Comparison of ENCODE assay signal across 21 mouse cellular contexts in genomic region chr15:98615751-98616150, GRCm38 (mm10). TPM values are rescaled to one million over a fixed set of nuclear protein-coding genes. Genes with fewer than 3 reads are reported as not detected.
DNase-seq lines count a peak whose midpoint lies in the region; ATAC-seq and TF ChIP-seq lines count a peak whose summit lies in the region.
"Had no signal": no experiment of that assay in that cellular context is flagged by ENCODE, and none has a peak within 500 bp of the region (broad histone marks: within the 10 kb centered on the region; RNA-seq: fewer than 3 reads in every experiment).

No protein-coding gene starts in this region.

- H3K9me3 ChIP-seq in heart, embryonic 10.5 days: no peaks in the 10 kb centered on the region
- H3K9me3 ChIP-seq in heart, embryonic 15.5 days (replicated peaks): no peaks in the 10 kb centered on the region
- no peaks in the 10 kb centered on the region for H3K9me3 ChIP-seq in intestine, postnatal 0 days (ENCODE audit: control insufficient read depth)
- no peaks in the 10 kb centered on the region for H3K9me3 ChIP-seq in hindbrain, postnatal 0 days (ENCODE audit: low read length)
- H3K9me3 ChIP-seq: embryonic facial prominence, embryonic 12.5 days; forebrain, embryonic 15.5 days; hindbrain, embryonic 12.5 days had no signal

- no peak for ATAC-seq in heart, embryonic 15.5 days (replicated peaks; ENCODE audit: insufficient number of reproducible peaks, insufficient read depth, low FRiP score, low read depth)
- no peak for ATAC-seq in intestine, postnatal 0 days
- no peak for ATAC-seq in hindbrain, postnatal 0 days
- ATAC-seq: activated CD4-positive, CD25-positive, alpha-beta regulatory T cell, adult 4 months; forebrain, embryonic 15.5 days; hindbrain, embryonic 16.5 days; Patski had no signal

- DNase-seq in heart, embryonic 10.5 days (ENCODE audit: low spot score): no peak
- DNase-seq in heart, adult 8-10 months (ENCODE audit: low spot score): no peak
- no peak for DNase-seq in heart, postnatal 4 days
- DNase-seq in hindbrain, postnatal 0 days (ENCODE audit: low spot score): no peak
- DNase-seq in lung, adult 18-20 months: no peak
- DNase-seq: adrenal gland, postnatal 14 days; cerebellum, adult 11-12 months; cerebellum, adult 9-10 months; cerebellum, postnatal 25 days had no signal

- WGBS in heart, embryonic 10.5 days: 43% methylated on average over 6 of the region's 6 CpGs
- 49% methylated on average over 6 of the region's 6 CpGs for WGBS in heart, embryonic 15.5 days
- WGBS in intestine, postnatal 0 days: 62% methylated on average over 6 of the region's 6 CpGs
- 60% methylated on average over 6 of the region's 6 CpGs for WGBS in hindbrain, postnatal 0 days

- H3K27me3 ChIP-seq in heart, embryonic 10.5 days (ENCODE audit: insufficient read depth, poor library complexity, severe bottlenecking): 0 out of 2 replicates have a peak, but pooled peaks cover 4% of the 10 kb centered on the region
- H3K27me3 ChIP-seq in heart, embryonic 15.5 days: no peaks in the 10 kb centered on the region
- no peaks in the 10 kb centered on the region for H3K27me3 ChIP-seq in intestine, postnatal 0 days (replicated peaks; ENCODE audit: control insufficient read depth, insufficient read depth, low read length)
- no peaks in the 10 kb centered on the region for H3K27me3 ChIP-seq in hindbrain, postnatal 0 days (ENCODE audit: insufficient read depth, low read length)
- H3K27me3 ChIP-seq: forebrain, embryonic 15.5 days; Patski had no signal

- no peak for TF ChIP-seq CTCF in intestine, postnatal 0 days (IDR thresholded peaks at IDR 0.05; ENCODE audit: low read depth)
- TF ChIP-seq CTCF in hindbrain, postnatal 0 days (IDR thresholded peaks at IDR 0.05; ENCODE audit: low read depth): no peak

- H3K4me2 ChIP-seq in heart, embryonic 15.5 days: no peak overlapping the region
- H3K4me2 ChIP-seq in intestine, postnatal 0 days (replicated peaks; ENCODE audit: low read depth): peak overlapping the region; percentile 35
- H3K4me2 ChIP-seq in hindbrain, postnatal 0 days (ENCODE audit: low read depth, low read length): no peak overlapping the region
- H3K4me2 ChIP-seq: embryonic facial prominence, embryonic 12.5 days; forebrain, embryonic 15.5 days; hindbrain, embryonic 12.5 days had no signal

- no peak overlapping the region for H3K9ac ChIP-seq in heart, embryonic 15.5 days
- no peak overlapping the region for H3K9ac ChIP-seq in intestine, postnatal 0 days (ENCODE audit: low read depth, low read length)
- no peak overlapping the region for H3K9ac ChIP-seq in hindbrain, postnatal 0 days (replicated peaks; ENCODE audit: low read length)
- H3K9ac ChIP-seq: embryonic facial prominence, embryonic 12.5 days; forebrain, embryonic 15.5 days; hindbrain, embryonic 12.5 days had no signal

- H3K36me3 ChIP-seq in heart, embryonic 10.5 days: no peaks in the 10 kb centered on the region
- no peaks in the 10 kb centered on the region for H3K36me3 ChIP-seq in heart, embryonic 15.5 days
- H3K36me3 ChIP-seq in intestine, postnatal 0 days (ENCODE audit: control insufficient read depth, insufficient read depth): no peaks in the 10 kb centered on the region
- no peaks in the 10 kb centered on the region for H3K36me3 ChIP-seq in hindbrain, postnatal 0 days (ENCODE audit: insufficient read depth, low read length)
- H3K36me3 ChIP-seq: embryonic facial prominence, embryonic 12.5 days; forebrain, embryonic 15.5 days; hindbrain, embryonic 12.5 days had no signal

- no peak overlapping the region for H3K4me3 ChIP-seq in heart, embryonic 10.5 days
- H3K4me3 ChIP-seq in heart, embryonic 15.5 days: no peak overlapping the region
- no peak overlapping the region for H3K4me3 ChIP-seq in intestine, postnatal 0 days (ENCODE audit: low read depth, low read length)
- H3K4me3 ChIP-seq in hindbrain, postnatal 0 days (ENCODE audit: low read length): no peak overlapping the region
- H3K4me3 ChIP-seq: embryonic facial prominence, embryonic 12.5 days; forebrain, embryonic 15.5 days; hindbrain, embryonic 12.5 days had no signal

- peaks cover 22% of the 10 kb centered on the region for H3K4me1 ChIP-seq in heart, embryonic 10.5 days
- H3K4me1 ChIP-seq in heart, embryonic 15.5 days (replicated peaks): peaks cover 34% of the 10 kb centered on the region
- H3K4me1 ChIP-seq in intestine, postnatal 0 days (replicated peaks; ENCODE audit: control insufficient read depth, insufficient read depth, low read length): no peaks in the 10 kb centered on the region
- H3K4me1 ChIP-seq in hindbrain, postnatal 0 days (ENCODE audit: insufficient read depth, low read length): no peaks in the 10 kb centered on the region

- peak overlapping the region; percentile 37 for H3K27ac ChIP-seq in heart, embryonic 10.5 days
- H3K27ac ChIP-seq in heart, embryonic 15.5 days: peak overlapping the region; percentile 78; the same call in 1 of the 2 replicates
- peak overlapping the region; percentile 78; the same call in 1 of the 2 replicates for H3K27ac ChIP-seq in intestine, postnatal 0 days (ENCODE audit: low read depth, low read length)
- no peak overlapping the region for H3K27ac ChIP-seq in hindbrain, postnatal 0 days
- H3K27ac ChIP-seq: embryonic facial prominence, embryonic 12.5 days; forebrain, embryonic 15.5 days; hindbrain, embryonic 12.5 days had no signal

RNA-seq across cellular contexts. Expression of gene Adcy6, which starts 5.9 kb away (rescaled TPM):
- polyA plus RNA-seq in heart, embryonic 10.5 days (2016; fragmentation: Nextera tagmentation; extraction: Ambion mirVana): 25.5 and 33.5 TPM in 2 replicates
- 100 to 1,000 TPM; 136 to 213 (median 183) TPM for total RNA-seq in heart, adult 8-10 months (2022)
- 36.5 and 43.0 TPM in 2 replicates for polyA plus RNA-seq in heart, embryonic 15.5 days (2015; fragmentation: Nextera tagmentation; extraction: Ambion mirVana)
- total RNA-seq in heart, postnatal 4 days (2021): 100 to 1,000 TPM; 141 to 152 TPM
- 10.6 and 11.1 TPM in 2 replicates for polyA plus RNA-seq in intestine, postnatal 0 days (2015; fragmentation: Nextera tagmentation; extraction: Ambion mirVana)
- 35.1 and 43.2 TPM in 2 replicates for total RNA-seq in hindbrain, postnatal 0 days (2014; rRNA removed)
- polyA plus RNA-seq in hindbrain, postnatal 0 days (2015; fragmentation: Nextera tagmentation; extraction: Ambion mirVana): 5.8 and 6.2 TPM in 2 replicates

RNA-seq across cellular contexts. Expression of gene Cacnb3, which starts 14.9 kb away (rescaled TPM):
- 9.9 and 23.3 TPM in 2 replicates for polyA plus RNA-seq in heart, embryonic 10.5 days (2016; fragmentation: Nextera tagmentation; extraction: Ambion mirVana)
- 1 to 10 TPM; 2.0 to 2.8 (median 2.6) TPM for total RNA-seq in heart, adult 8-10 months (2022)
- 8.7 and 12.8 TPM in 2 replicates for polyA plus RNA-seq in heart, embryonic 15.5 days (2015; fragmentation: Nextera tagmentation; extraction: Ambion mirVana)
- total RNA-seq in heart, postnatal 4 days (2021): 10 to 100 TPM; 15.5 to 15.8 TPM
- polyA plus RNA-seq in intestine, postnatal 0 days (2015; fragmentation: Nextera tagmentation; extraction: Ambion mirVana): 9.3 and 10.3 TPM in 2 replicates
- 166 and 183 TPM in 2 replicates for total RNA-seq in hindbrain, postnatal 0 days (2014; rRNA removed)
- polyA plus RNA-seq in hindbrain, postnatal 0 days (2015; fragmentation: Nextera tagmentation; extraction: Ambion mirVana): 75.0 and 83.1 TPM in 2 replicates
- total RNA-seq: granulocyte monocyte progenitor cell, adult 5-6 weeks had no signal

RNA-seq across cellular contexts. Expression of gene 4930415O20Rik, which starts 44.9 kb away (rescaled TPM):
- 0.43 TPM in 1 of 2 replicates, not detected in the other for polyA plus RNA-seq in heart, embryonic 10.5 days (2016; fragmentation: Nextera tagmentation; extraction: Ambion mirVana)
- total RNA-seq in heart, adult 8-10 months (2022): 1 to 10 TPM; 1.6 to 4.2 (median 2.3) TPM
- 0.40 and 0.74 TPM in 2 replicates for polyA plus RNA-seq in heart, embryonic 15.5 days (2015; fragmentation: Nextera tagmentation; extraction: Ambion mirVana)
- total RNA-seq in heart, postnatal 4 days (2021): not detected
- not detected in 2 replicates for polyA plus RNA-seq in intestine, postnatal 0 days (2015; fragmentation: Nextera tagmentation; extraction: Ambion mirVana)
- not detected in 2 replicates for total RNA-seq in hindbrain, postnatal 0 days (2014; rRNA removed)
- not detected in 2 replicates for polyA plus RNA-seq in hindbrain, postnatal 0 days (2015; fragmentation: Nextera tagmentation; extraction: Ambion mirVana)
- total RNA-seq: CH12.LX; granulocyte monocyte progenitor cell, adult 5-6 weeks had no signal
- polyA plus RNA-seq: activated CD4-positive, CD25-positive, alpha-beta regulatory T cell, adult 4 months; cortical plate, adult 2 months; embryonic facial prominence, embryonic 12.5 days; forebrain, embryonic 11.5 days had no signal

RNA-seq across cellular contexts. Expression of gene Ccnt1, which starts 45.0 kb away (rescaled TPM):
- polyA plus RNA-seq in heart, embryonic 10.5 days (2016; fragmentation: Nextera tagmentation; extraction: Ambion mirVana): 42.8 and 53.0 TPM in 2 replicates
- total RNA-seq in heart, adult 8-10 months (2022): 10 to 100 TPM; 26.7 to 34.8 (median 30.0) TPM
- polyA plus RNA-seq in heart, embryonic 15.5 days (2015; fragmentation: Nextera tagmentation; extraction: Ambion mirVana): 33.2 and 38.0 TPM in 2 replicates
- 10 to 100 TPM; 33.8 to 34.1 TPM for total RNA-seq in heart, postnatal 4 days (2021)
- polyA plus RNA-seq in intestine, postnatal 0 days (2015; fragmentation: Nextera tagmentation; extraction: Ambion mirVana): 21.1 and 25.0 TPM in 2 replicates
- total RNA-seq in hindbrain, postnatal 0 days (2014; rRNA removed): 31.2 and 42.4 TPM in 2 replicates
- polyA plus RNA-seq in hindbrain, postnatal 0 days (2015; fragmentation: Nextera tagmentation; extraction: Ambion mirVana): 42.7 and 42.9 TPM in 2 replicates

RNA-seq across cellular contexts. Expression of gene Ddx23, which starts 46.9 kb away (rescaled TPM):
- 15.6 and 17.5 TPM in 2 replicates for polyA plus RNA-seq in heart, embryonic 10.5 days (2016; fragmentation: Nextera tagmentation; extraction: Ambion mirVana)
- total RNA-seq in heart, adult 8-10 months (2022): 10 to 100 TPM; 53.2 to 61.7 (median 56.4) TPM
- 16.1 and 17.8 TPM in 2 replicates for polyA plus RNA-seq in heart, embryonic 15.5 days (2015; fragmentation: Nextera tagmentation; extraction: Ambion mirVana)
- total RNA-seq in heart, postnatal 4 days (2021): 10 to 100 TPM; 57.6 to 59.6 TPM
- 9.0 and 11.7 TPM in 2 replicates for polyA plus RNA-seq in intestine, postnatal 0 days (2015; fragmentation: Nextera tagmentation; extraction: Ambion mirVana)
- 52.9 and 68.7 TPM in 2 replicates for total RNA-seq in hindbrain, postnatal 0 days (2014; rRNA removed)
- 20.1 and 23.4 TPM in 2 replicates for polyA plus RNA-seq in hindbrain, postnatal 0 days (2015; fragmentation: Nextera tagmentation; extraction: Ambion mirVana)
